Mouse (Mus musculus) kidney, adult 2 months (tissue): Measurements from ENCODE around the gene Scn1b.

Source experiments
- CTCF ChIP-seq: fragments of 200-500 bp; conservative IDR thresholded peaks from 2 replicates; pipeline ENCODE4 v1.5.1; 2011; ENCODE audit warnings: low read depth, mild to moderate bottlenecking, control low read depth, low read length, moderate library complexity, mixed read lengths; ENCODE audit not compliant: insufficient read depth, insufficient read length
- POLR2A ChIP-seq: fragments of 200-500 bp; IDR thresholded peaks from one replicate; pipeline ENCODE4 v1.6.1; 2011; ENCODE audit warnings: low read depth, low read length, control low read depth

DNA sequence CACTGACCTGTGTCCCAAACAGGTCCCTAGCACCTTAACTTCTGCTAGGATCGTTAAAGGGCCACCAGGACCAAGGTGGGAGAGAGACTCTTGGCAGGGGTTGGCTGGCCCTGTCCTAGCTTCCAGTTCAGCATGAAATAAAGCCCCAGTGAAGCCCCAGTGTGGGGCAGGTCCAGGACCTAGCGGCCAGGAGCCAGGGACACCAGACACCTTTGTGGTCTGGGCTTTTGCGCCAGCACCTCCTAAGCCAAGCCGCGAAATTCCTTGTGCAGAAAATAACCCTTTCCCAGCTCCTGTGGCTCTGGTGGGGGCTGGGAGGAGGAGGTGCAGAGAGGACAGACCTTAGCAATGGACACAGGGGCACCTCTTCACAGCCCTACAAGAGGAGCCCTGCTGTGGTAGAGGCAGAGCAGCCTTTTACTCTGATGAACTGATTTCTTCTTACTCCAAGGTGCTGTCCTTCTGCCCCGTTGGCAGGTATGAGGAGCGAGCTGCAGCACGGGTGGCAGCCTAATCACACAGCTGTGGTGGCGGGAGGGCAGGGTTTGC lies 1.4 kb upstream of the Scn1b start:
- TF ChIP-seq CTCF (no peak), POLR2A (no peak)
